Mouse (Mus musculus) C2C12 (cell line): ENCODE results near the gene Khnyn.

Source experiments
- CEBPB ChIP-seq: IDR thresholded peaks from one replicate; pipeline ENCODE4 v1.6.1; 2011; ENCODE audit warnings: low read depth, mild to moderate bottlenecking, control low read depth, moderate library complexity
- CTCF ChIP-seq: IDR thresholded peaks from one replicate; pipeline ENCODE4 v1.5.1; 2011; ENCODE audit not compliant: control insufficient read depth, insufficient read depth, insufficient read length
- FOSL1 ChIP-seq: IDR thresholded peaks from one replicate; pipeline ENCODE4 v1.8.0; 2011; ENCODE audit warnings: mild to moderate bottlenecking, low read length; ENCODE audit not compliant: poor library complexity, insufficient read depth, severe bottlenecking
- MAX ChIP-seq: IDR thresholded peaks from one replicate; pipeline ENCODE4 v1.6.1; 2011; ENCODE audit warnings: mild to moderate bottlenecking, control low read depth
- MYOD1 ChIP-seq: IDR thresholded peaks from one replicate; pipeline ENCODE4 v1.6.1; 2011; ENCODE audit warnings: low read depth; ENCODE audit not compliant: control insufficient read depth, insufficient read length
- MYOG ChIP-seq: IDR thresholded peaks from one replicate; pipeline ENCODE4 v1.6.1; 2011; ENCODE audit not compliant: control insufficient read depth, insufficient read length; ENCODE audit errors: extremely low read depth
- USF1 ChIP-seq: IDR thresholded peaks from one replicate; pipeline ENCODE4 v1.6.1; 2011; ENCODE audit warnings: low read depth, mild to moderate bottlenecking, control low read depth, moderate library complexity

DNA sequence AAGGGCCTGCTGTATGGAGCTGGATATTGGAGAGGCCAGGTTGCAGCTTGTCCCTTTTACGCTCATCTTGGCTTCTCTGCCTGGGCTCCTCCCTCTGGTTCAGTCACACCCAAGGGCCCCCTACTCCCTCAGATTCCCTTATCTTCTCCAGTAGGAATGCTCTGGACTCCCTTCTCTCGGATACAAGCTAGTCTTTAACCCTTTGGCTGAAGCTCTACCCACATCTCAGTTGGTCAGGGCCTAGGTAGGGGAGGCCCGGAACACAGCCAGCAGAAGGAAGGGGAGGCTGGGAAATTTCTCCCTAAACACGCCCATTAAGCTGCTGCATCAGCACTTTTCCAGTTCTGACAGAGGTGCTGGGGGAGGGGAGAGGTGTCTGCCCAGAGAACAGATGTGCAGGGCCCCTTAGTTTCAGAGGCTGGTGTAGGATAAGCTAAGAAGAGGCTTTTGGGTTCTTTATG lies 29.6 kb upstream of the Khnyn start:
- TF ChIP-seq CTCF (no peak), USF1 (no peak), MYOG (no peak), MAX (no peak), FOSL1 (no peak), CEBPB (no peak), MYOD1 (no peak)
